Mouse (Mus musculus): Measurements from ENCODE around the gene Cnot6l. TPM values are rescaled to one million over a fixed set of nuclear protein-coding genes. Genes with fewer than 3 reads are reported as not detected.

The Cnot6l gene
- total RNA-seq (2021) = 10 to 100 TPM; 76.6 to 78.7 TPM

- intact Hi-C loops (cut with DNase I) = loop anchor here (5.0 to 10.0 kb wide), 3 partner anchors 62 to 189 kb away; no protein-coding TSS in a partner anchor
- peak; percentile 45 to 50 for DNase-seq
Observed at GRCm38 (mm10) chr5:96164021-96164411, at the start of gene Cnot6l. TSS of gene Cnot6l (minus strand) at chr5:96164171.

- peak; percentile 90 to 93 for DNase-seq
- intact Hi-C loops (cut with DNase I) = loop anchor here (1.0 to 10.0 kb wide), 3 partner anchors 48 to 138 kb away; no protein-coding TSS in a partner anchor
Observed at GRCm38 (mm10) chr5:96209916-96210583, 46.1 kb upstream of the Cnot6l start.

- DNase-seq = peak; percentile 44 to 58
- intact Hi-C loops (cut with DNase I) = loop anchor here (1.0 kb wide), 1 partner anchor 47 kb away; no protein-coding TSS in a partner anchor
Observed at GRCm38 (mm10) chr5:96209459-96209858, 45.5 kb upstream of the Cnot6l start, which contains the start of gene Mrpl1. TSS of gene Mrpl1 (plus strand) at chr5:96209493.

GRCm38 (mm10) chr5:96208543-96208942, 44.6 kb upstream of the Cnot6l start:
- no peak for DNase-seq
- intact Hi-C loops (cut with DNase I) = no loop called here

- intact Hi-C loops (cut with DNase I) = no loop called here
- no peak for DNase-seq
Observed at GRCm38 (mm10) chr5:96207531-96207930, 43.6 kb upstream of the Cnot6l start.

- DNase-seq = peak; percentile 49 to 61
- intact Hi-C loops (cut with DNase I) = no loop called here
Observed at GRCm38 (mm10) chr5:96206897-96207296, 42.9 kb upstream of the Cnot6l start.

- intact Hi-C loops (cut with DNase I) = no loop called here
- DNase-seq = no peak
Observed at GRCm38 (mm10) chr5:96201462-96202154, 37.6 kb upstream of the Cnot6l start.

- intact Hi-C loops (cut with DNase I) = no loop called here
Observed at GRCm38 (mm10) chr5:96200269-96200668, 36.3 kb upstream of the Cnot6l start.

GRCm38 (mm10) chr5:96198271-96198670, 34.3 kb upstream of the Cnot6l start:
- no peak for DNase-seq
- intact Hi-C loops (cut with DNase I) = no loop called here

More at GRCm38 (mm10) chr5:96200269-96200668, 36.3 kb upstream of the Cnot6l start:
- no peak for DNase-seq

GRCm38 (mm10) chr5:96196547-96197052, 32.6 kb upstream of the Cnot6l start:
- intact Hi-C loops (cut with DNase I) = loop anchor here (2.0 kb wide), 1 partner anchor 20 kb away; no protein-coding TSS in a partner anchor
- no peak for DNase-seq

- intact Hi-C loops (cut with DNase I) = no loop called here
- DNase-seq = no peak
Observed at GRCm38 (mm10) chr5:96191251-96191650, 27.3 kb upstream of the Cnot6l start.

- DNase-seq = no peak
- intact Hi-C loops (cut with DNase I) = no loop called here
Observed at GRCm38 (mm10) chr5:96189761-96190160, 25.8 kb upstream of the Cnot6l start.

GRCm38 (mm10) chr5:96183987-96184386, 20.0 kb upstream of the Cnot6l start:
- intact Hi-C loops (cut with DNase I) = no loop called here

GRCm38 (mm10) chr5:96183211-96183610, 19.2 kb upstream of the Cnot6l start:
- intact Hi-C loops (cut with DNase I) = no loop called here

More at GRCm38 (mm10) chr5:96183987-96184386, 20.0 kb upstream of the Cnot6l start:
- no peak for DNase-seq

GRCm38 (mm10) chr5:96176879-96177358, 12.9 kb upstream of the Cnot6l start:
- intact Hi-C loops (cut with DNase I) = loop anchor here (2.0 kb wide), 1 partner anchor 20 kb away; no protein-coding TSS in a partner anchor
- no peak for DNase-seq

More at GRCm38 (mm10) chr5:96183211-96183610, 19.2 kb upstream of the Cnot6l start:
- DNase-seq = no peak

GRCm38 (mm10) chr5:96176121-96176520, 12.2 kb upstream of the Cnot6l start:
- peak in 1 of 2 experiments; percentile 15 for DNase-seq
- intact Hi-C loops (cut with DNase I) = loop anchor here (2.0 kb wide), 1 partner anchor 21 kb away; no protein-coding TSS in a partner anchor

GRCm38 (mm10) chr5:96171765-96172164, 7.8 kb upstream of the Cnot6l start:
- DNase-seq = no peak
- intact Hi-C loops (cut with DNase I) = no loop called here

GRCm38 (mm10) chr5:96170443-96170842, 6.5 kb upstream of the Cnot6l start:
- DNase-seq = no peak
- intact Hi-C loops (cut with DNase I) = no loop called here

GRCm38 (mm10) chr5:96166761-96167160, 2.8 kb upstream of the Cnot6l start:
- DNase-seq = no peak
- intact Hi-C loops (cut with DNase I) = loop anchor here (10.0 kb wide), 1 partner anchor 192 kb away; no protein-coding TSS in a partner anchor

- intact Hi-C loops (cut with DNase I) = loop anchor here (5.0 to 10.0 kb wide), 3 partner anchors 61 to 189 kb away; no protein-coding TSS in a partner anchor
- DNase-seq = no peak
Observed at GRCm38 (mm10) chr5:96163396-96164020, 463 bp downstream of the Cnot6l start.

Measured in heart, postnatal 36 days (tissue).